Mouse (Mus musculus) left cerebral cortex, adult 2 months (tissue): ENCODE data around the gene Abcg1. TPM values are rescaled to one million over a fixed set of nuclear protein-coding genes. Genes with fewer than 3 reads are reported as not detected.

Source experiments
- DNase-seq, 2 experiments: peaks; one replicate each; pipeline ENCODE4 v3.0.0; 2021 to 2022; ENCODE audit warnings: low spot score in 2 of 2, mixed read lengths in 1 of 2; ENCODE audit errors: extremely low spot score in 1 of 2
- H3K27ac ChIP-seq: fragments of 200-600 bp; 2 replicates; pipeline ENCODE4 v1.8.1; 2022
- H3K4me3 ChIP-seq: fragments of 200-600 bp; 2 replicates; pipeline ENCODE4 v1.8.1; 2022
- CTCF ChIP-seq: fragments of 200-600 bp; IDR thresholded peaks from 2 replicates; pipeline ENCODE4 v1.8.1; 2022; ENCODE audit warnings: antibody characterized with exemption, mild to moderate bottlenecking, moderate library complexity
- intact Hi-C: fragments of 180-260 bp; cut with DNase I; formaldehyde crosslinking; loops from one replicate; pipeline ENCODE4 v1.15.1; 2025
- total RNA-seq, 2 experiments: library from RNA; stranded (reverse); gene quantifications; 2 replicates each; pipeline ENCODE4 v1.2.3; 2021

The Abcg1 gene
- total RNA-seq, 2 experiments from 2014 or later: 76.5 to 77.6 TPM

- no peak overlapping the region for H3K27ac ChIP-seq
- H3K4me3 ChIP-seq: no peak overlapping the region
- no peak for TF ChIP-seq CTCF
- no peak for DNase-seq
- intact Hi-C loops: loop anchor here (10.0 kb wide), 1 partner anchor 449 kb away; no protein-coding TSS in a partner anchor
Measured at GRCm38 (mm10) chr17:31163821-31164220, 106.3 kb downstream of the Abcg1 start.

- DNase-seq: no peak
- H3K27ac ChIP-seq: no peak within 1 kb of the TSS
- no peak within 1 kb of the TSS for H3K4me3 ChIP-seq
- TF ChIP-seq CTCF: no peak
- intact Hi-C loops: loop anchor here (10.0 kb wide), 1 partner anchor 450 kb away; no protein-coding TSS in a partner anchor
Measured at GRCm38 (mm10) chr17:31165127-31165526, 107.7 kb downstream of the Abcg1 start, which contains the start of gene Tff1. Gene Tff1, minus strand, starts transcription at chr17:31165277.

Other genes starting within 250 kb of the Abcg1 start
- gene Glp1r, start 155.9 kb upstream of the Abcg1 start, total RNA-seq: 1 to 10 TPM in 1 of 2 experiments, under 1 TPM in 1; 0.86 to 2.1 TPM
- under 1 TPM; 0.14 to 0.16 TPM for gene Umodl1, start 103.0 kb upstream of the Abcg1 start, total RNA-seq
- not detected for gene Tff3, start 72.0 kb downstream of the Abcg1 start, total RNA-seq
- not detected for gene Tff2, start 86.6 kb downstream of the Abcg1 start, total RNA-seq
- not detected for gene Tff1, start 107.6 kb downstream of the Abcg1 start, total RNA-seq
- gene Tmprss3, start 141.3 kb downstream of the Abcg1 start, total RNA-seq: not detected
- not detected for gene Ubash3a, start 150.2 kb downstream of the Abcg1 start, total RNA-seq
- 10 to 100 TPM; 14.5 to 19.8 TPM for gene Rsph1, start 219.7 kb downstream of the Abcg1 start, total RNA-seq
- gene Slc37a1, start 229.1 kb downstream of the Abcg1 start, total RNA-seq: 10 to 100 TPM in 1 of 2 experiments, 1 to 10 TPM in 1; 9.4 to 12.0 TPM